Mouse (Mus musculus): Measurements from ENCODE around the gene Eva1c. TPM values are rescaled to one million over a fixed set of nuclear protein-coding genes. Genes with fewer than 3 reads are reported as not detected.

Eva1c gene
- polyA plus RNA-seq, 1 experiment from 2014 or later: 0.25 TPM

- Histone ChIP-seq H3K4me3 (ENCODE audit: low read depth, low read length) (no peak overlapping the region), H3K27ac (ENCODE audit: low read depth, low read length) (no peak overlapping the region), H3K36me3 (ENCODE audit: control insufficient read depth, insufficient read depth, low read length) (peaks cover 7% of the 10 kb centered on the region; the same call in 1 of the 2 replicates), H3K9ac (ENCODE audit: low read depth, low read length) (no peak overlapping the region), H3K9me3 (ENCODE audit: control insufficient read depth, low read length) (no peaks in the 10 kb centered on the region), H3K4me1 (replicated peaks; ENCODE audit: control insufficient read depth, insufficient read depth, low read length) (no peaks in the 10 kb centered on the region), H3K27me3 (replicated peaks; ENCODE audit: control insufficient read depth, insufficient read depth, low read length) (no peaks in the 10 kb centered on the region), H3K4me2 (no peak overlapping the region)
- ATAC-seq (replicated peaks; ENCODE audit: low FRiP score) (peak; percentile 37), DNase-seq (ENCODE audit: low spot score) (no peak)
- 83% methylated on average over 13 of the region's 13 CpGs for WGBS
These were observed 98.3 kb downstream of the Eva1c start for GRCm38 (mm10) chr16:90924606-90925370.

GRCm38 (mm10) chr16:90925461-90925860 lies 98.9 kb downstream of the Eva1c start:
- no peak overlapping the region for H3K4me2 ChIP-seq
- H3K27me3 ChIP-seq (replicated peaks; ENCODE audit: control insufficient read depth, insufficient read depth, low read length): no peaks in the 10 kb centered on the region
- no peak overlapping the region for H3K9ac ChIP-seq (ENCODE audit: low read depth, low read length)
- H3K27ac ChIP-seq (ENCODE audit: low read depth, low read length): no peak overlapping the region
- DNase-seq (ENCODE audit: low spot score) (no peak), ATAC-seq (replicated peaks; ENCODE audit: low FRiP score) (peak; percentile 44; the same call in 1 of the 2 replicates)
- H3K36me3 ChIP-seq (ENCODE audit: control insufficient read depth, insufficient read depth, low read length): peaks cover 7% of the 10 kb centered on the region; the same call in 1 of the 2 replicates
- WGBS: 27% methylated on average over 5 of the region's 5 CpGs
- H3K4me3 ChIP-seq (ENCODE audit: low read depth, low read length): no peak overlapping the region
- H3K9me3 ChIP-seq (ENCODE audit: control insufficient read depth, low read length): no peaks in the 10 kb centered on the region
- H3K4me1 ChIP-seq (replicated peaks; ENCODE audit: control insufficient read depth, insufficient read depth, low read length): no peaks in the 10 kb centered on the region

- DNase-seq (ENCODE audit: low spot score) (no peak), ATAC-seq (replicated peaks; ENCODE audit: low FRiP score) (no peak)
- Histone ChIP-seq H3K27me3 (replicated peaks; ENCODE audit: control insufficient read depth, insufficient read depth, low read length) (no peaks in the 10 kb centered on the region), H3K27ac (ENCODE audit: low read depth, low read length) (no peak overlapping the region), H3K9me3 (ENCODE audit: control insufficient read depth, low read length) (no peaks in the 10 kb centered on the region), H3K4me1 (replicated peaks; ENCODE audit: control insufficient read depth, insufficient read depth, low read length) (no peaks in the 10 kb centered on the region), H3K4me3 (ENCODE audit: low read depth, low read length) (no peak overlapping the region), H3K36me3 (ENCODE audit: control insufficient read depth, insufficient read depth, low read length) (peaks cover 9% of the 10 kb centered on the region; the same call in 1 of the 2 replicates), H3K4me2 (no peak overlapping the region), H3K9ac (ENCODE audit: low read depth, low read length) (no peak overlapping the region)
- WGBS: 84% methylated on average over 4 of the region's 4 CpGs
These were observed 100.9 kb downstream of the Eva1c start for GRCm38 (mm10) chr16:90927446-90927845.

GRCm38 (mm10) chr16:90933534-90934176 lies 107.1 kb downstream of the Eva1c start:
- no peak for DNase-seq (ENCODE audit: low spot score)
- Histone ChIP-seq H3K4me2 (peak overlapping the region; percentile 86), H3K4me1 (replicated peaks; ENCODE audit: control insufficient read depth, insufficient read depth, low read length) (peaks cover 6% of the 10 kb centered on the region), H3K27ac (ENCODE audit: low read depth, low read length) (peak overlapping the region; percentile 67; the same call in 1 of the 2 replicates), H3K36me3 (ENCODE audit: control insufficient read depth, insufficient read depth, low read length) (peaks cover 5% of the 10 kb centered on the region; the same call in 1 of the 2 replicates), H3K9ac (ENCODE audit: low read depth, low read length) (peak overlapping the region; percentile 89), H3K4me3 (ENCODE audit: low read depth, low read length) (peak overlapping the region; percentile 89), H3K9me3 (ENCODE audit: control insufficient read depth, low read length) (no peaks in the 10 kb centered on the region), H3K27me3 (replicated peaks; ENCODE audit: control insufficient read depth, insufficient read depth, low read length) (no peaks in the 10 kb centered on the region)
- 27% methylated on average over 13 of the region's 13 CpGs for WGBS
- ATAC-seq (replicated peaks; ENCODE audit: low FRiP score): no peak

- WGBS: under 1% methylated on average over 38 of the region's 38 CpGs
- peak overlapping the region; percentile 89 for H3K9ac ChIP-seq (ENCODE audit: low read depth, low read length)
- H3K9me3 ChIP-seq (ENCODE audit: control insufficient read depth, low read length): no peaks in the 10 kb centered on the region
- ATAC-seq (replicated peaks; ENCODE audit: low FRiP score) (peak; percentile 69), DNase-seq (ENCODE audit: low spot score) (no peak)
- peaks cover 5% of the 10 kb centered on the region; the same call in 1 of the 2 replicates for H3K36me3 ChIP-seq (ENCODE audit: control insufficient read depth, insufficient read depth, low read length)
- no peaks in the 10 kb centered on the region for H3K27me3 ChIP-seq (replicated peaks; ENCODE audit: control insufficient read depth, insufficient read depth, low read length)
- peak overlapping the region; percentile 86 for H3K4me2 ChIP-seq
- peak overlapping the region; percentile 67 for H3K27ac ChIP-seq (ENCODE audit: low read depth, low read length)
- H3K4me3 ChIP-seq (ENCODE audit: low read depth, low read length): peak overlapping the region; percentile 89
- H3K4me1 ChIP-seq (replicated peaks; ENCODE audit: control insufficient read depth, insufficient read depth, low read length): peaks cover 6% of the 10 kb centered on the region
These were observed 107.7 kb downstream of the Eva1c start for GRCm38 (mm10) chr16:90934193-90934686.

GRCm38 (mm10) chr16:90934687-90935328 lies 108.3 kb downstream of the Eva1c start, which contains the start of gene Cfap298:
Cfap298 (minus strand) TSS chr16:90935114.
- H3K9ac ChIP-seq (ENCODE audit: low read depth, low read length): peak within 1 kb of the TSS; percentile 89
- peak; percentile 93 for DNase-seq (ENCODE audit: low spot score)

GRCm38 (mm10) chr16:90941246-90941645 lies 114.7 kb downstream of the Eva1c start:
- Histone ChIP-seq H3K36me3 (ENCODE audit: control insufficient read depth, insufficient read depth, low read length) (peaks cover 11% of the 10 kb centered on the region; the same call in 1 of the 2 replicates), H3K4me3 (ENCODE audit: low read depth, low read length) (no peak overlapping the region), H3K27ac (ENCODE audit: low read depth, low read length) (no peak overlapping the region), H3K27me3 (replicated peaks; ENCODE audit: control insufficient read depth, insufficient read depth, low read length) (no peaks in the 10 kb centered on the region), H3K9me3 (ENCODE audit: control insufficient read depth, low read length) (no peaks in the 10 kb centered on the region), H3K4me1 (replicated peaks; ENCODE audit: control insufficient read depth, insufficient read depth, low read length) (no peaks in the 10 kb centered on the region), H3K9ac (ENCODE audit: low read depth, low read length) (no peak overlapping the region), H3K4me2 (no peak overlapping the region)
- no peak for ATAC-seq (replicated peaks; ENCODE audit: low FRiP score)
- WGBS: 88% methylated on average over 7 of the region's 7 CpGs
- DNase-seq (ENCODE audit: low spot score): no peak

More at GRCm38 (mm10) chr16:90934687-90935328, 108.3 kb downstream of the Eva1c start, which contains the start of gene Cfap298:
- peak within 1 kb of the TSS; percentile 86 for H3K4me2 ChIP-seq
- no peaks in the 10 kb centered on the region for H3K9me3 ChIP-seq (ENCODE audit: control insufficient read depth, low read length)
- H3K27me3 ChIP-seq (replicated peaks; ENCODE audit: control insufficient read depth, insufficient read depth, low read length): no peaks in the 10 kb centered on the region
- ATAC-seq (replicated peaks; ENCODE audit: low FRiP score): peak; percentile 95
- H3K36me3 ChIP-seq (ENCODE audit: control insufficient read depth, insufficient read depth, low read length): peaks cover 5% of the 10 kb centered on the region; the same call in 1 of the 2 replicates
- under 1% methylated on average over 56 of the region's 56 CpGs for WGBS
- H3K4me1 ChIP-seq (replicated peaks; ENCODE audit: control insufficient read depth, insufficient read depth, low read length): peaks cover 6% of the 10 kb centered on the region
- H3K27ac ChIP-seq (ENCODE audit: low read depth, low read length): peak within 1 kb of the TSS; percentile 67
- H3K4me3 ChIP-seq (ENCODE audit: low read depth, low read length): peak within 1 kb of the TSS; percentile 89

GRCm38 (mm10) chr16:90946977-90947376 lies 120.5 kb downstream of the Eva1c start:
- 91% methylated on average over 8 of the region's 8 CpGs for WGBS
- H3K36me3 ChIP-seq (ENCODE audit: control insufficient read depth, insufficient read depth, low read length): peaks cover 7% of the 10 kb centered on the region; the same call in 1 of the 2 replicates
- no peak for DNase-seq (ENCODE audit: low spot score)

More at GRCm38 (mm10) chr16:90946977-90947376, 120.5 kb downstream of the Eva1c start:
- no peak overlapping the region for H3K9ac ChIP-seq (ENCODE audit: low read depth, low read length)
- peaks cover 6% of the 10 kb centered on the region for H3K4me1 ChIP-seq (replicated peaks; ENCODE audit: control insufficient read depth, insufficient read depth, low read length)
- ATAC-seq (replicated peaks; ENCODE audit: low FRiP score): no peak
- H3K4me3 ChIP-seq (ENCODE audit: low read depth, low read length): no peak overlapping the region
- H3K27me3 ChIP-seq (replicated peaks; ENCODE audit: control insufficient read depth, insufficient read depth, low read length): no peaks in the 10 kb centered on the region
- H3K27ac ChIP-seq (ENCODE audit: low read depth, low read length): no peak overlapping the region
- no peak overlapping the region for H3K4me2 ChIP-seq
- no peaks in the 10 kb centered on the region for H3K9me3 ChIP-seq (ENCODE audit: control insufficient read depth, low read length)

Measured in liver, embryonic 11.5 days (tissue).